Mouse (Mus musculus) midbrain, embryonic 12.5 days (tissue): ENCODE measurements at regions not wholly inside any gene's neighbourhood (a gene's known extent, or its start where the extent isn't known, plus 50 kb on each side); places are given as distances from the start of the nearest gene placed in this dataset.
A peak's percentile ranks its signal among the peaks of the same experiment; 100 is the strongest.

Source experiments
- ATAC-seq: fragments of 200-750 bp; cut with Nextera tagmentation; 2 replicates; pipeline ENCODE4 v1.8.0; 2017; ENCODE audit warnings: low read depth, moderate TSS enrichment, moderate library complexity; ENCODE audit not compliant: low FRiP score
- H3K27ac ChIP-seq: fragments of 300-500 bp; sonication (generic); replicated peaks from 2 replicates; pipeline ENCODE4 v1.5.1; 2016; ENCODE audit warnings: mild to moderate bottlenecking
- H3K27me3 ChIP-seq: fragments of 300-500 bp; sonication (generic); 2 replicates; pipeline ENCODE4 v1.6.1; 2016; ENCODE audit warnings: mild to moderate bottlenecking
- H3K36me3 ChIP-seq: fragments of 300-500 bp; sonication (generic); 2 replicates; pipeline ENCODE4 v1.6.1; 2016
- H3K4me1 ChIP-seq: fragments of 300-500 bp; sonication (generic); 2 replicates; pipeline ENCODE4 v1.6.1; 2016
- H3K4me2 ChIP-seq: fragments of 300-500 bp; sonication (generic); replicated peaks from 2 replicates; pipeline ENCODE4 v1.6.1; 2016; ENCODE audit warnings: mild to moderate bottlenecking, moderate library complexity
- H3K4me3 ChIP-seq: fragments of 300-500 bp; sonication (generic); 2 replicates; pipeline ENCODE4 v1.5.1; 2016; ENCODE audit warnings: mild to moderate bottlenecking
- H3K9ac ChIP-seq: fragments of 300-500 bp; sonication (generic); replicated peaks from 2 replicates; pipeline ENCODE4 v1.6.1; 2016; ENCODE audit warnings: mild to moderate bottlenecking, moderate library complexity
- H3K9me3 ChIP-seq: fragments of 300-500 bp; sonication (generic); 2 replicates; pipeline ENCODE4 v1.6.1; 2016; ENCODE audit warnings: mild to moderate bottlenecking
- WGBS: fragments of 180-500 bp; shearing (Covaris S2); methylation state at CpG from one replicate; pipeline ENCODE4 v1.1.7; 2016; 5-methylcytosine and 5-hydroxymethylcytosine counted together

DNA sequence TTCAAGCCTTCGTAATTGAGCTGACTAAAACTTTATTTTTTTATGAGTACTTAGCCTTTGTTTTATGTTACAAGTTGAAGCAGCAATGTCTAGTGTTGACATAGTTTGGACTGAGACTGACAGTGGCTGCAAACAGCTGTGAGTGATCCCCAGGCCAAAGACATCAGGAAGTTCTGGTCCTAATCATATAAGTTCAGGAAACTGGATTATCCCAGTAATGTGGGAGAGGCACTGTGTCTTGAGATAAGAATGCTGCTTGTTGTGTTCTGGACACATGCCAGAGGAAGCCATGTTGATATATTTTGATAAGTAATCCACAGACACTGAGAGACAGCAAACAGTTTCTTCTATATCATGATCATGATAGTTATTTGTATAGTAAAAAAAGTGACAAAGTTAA, 153.4 kb downstream of the Lrriq3 start:
- H3K36me3 ChIP-seq: no peaks in the 10 kb centered on the region
- no peaks in the 10 kb centered on the region for H3K9me3 ChIP-seq
- no peak overlapping the region for H3K9ac ChIP-seq
- no peak overlapping the region for H3K4me3 ChIP-seq
- ATAC-seq: no peak
- 82% methylated on average over 1 of the region's 1 CpGs for WGBS
- H3K4me1 ChIP-seq: no peaks in the 10 kb centered on the region
- H3K27ac ChIP-seq: no peak overlapping the region
- H3K27me3 ChIP-seq: no peaks in the 10 kb centered on the region
- H3K4me2 ChIP-seq: no peak overlapping the region

DNA sequence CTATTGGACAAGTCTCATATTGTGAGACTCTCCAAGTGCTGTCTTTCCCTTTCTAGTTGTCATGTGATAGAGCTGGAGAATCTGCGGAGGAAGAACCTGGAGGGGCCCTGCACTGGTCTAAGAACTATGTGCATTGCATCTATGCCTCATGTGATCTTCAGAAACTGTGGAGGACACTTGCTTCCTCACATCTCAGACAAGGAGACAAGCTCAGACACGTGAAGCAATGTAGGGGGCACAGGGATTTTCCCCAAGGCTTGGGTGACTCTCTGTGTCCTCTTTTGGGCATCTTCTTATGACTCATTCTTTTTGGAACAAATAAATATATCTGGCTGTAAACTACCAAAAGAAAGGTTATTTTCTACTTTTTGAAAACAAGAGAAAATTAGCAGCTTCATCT, 153.9 kb downstream of the Lrriq3 start:
- Histone ChIP-seq H3K4me2 (no peak overlapping the region), H3K36me3 (no peaks in the 10 kb centered on the region), H3K9ac (no peak overlapping the region), H3K27ac (no peak overlapping the region), H3K4me3 (no peak overlapping the region), H3K9me3 (no peaks in the 10 kb centered on the region), H3K27me3 (no peaks in the 10 kb centered on the region), H3K4me1 (no peaks in the 10 kb centered on the region)
- 78% methylated on average over 2 of the region's 2 CpGs for WGBS
- ATAC-seq: no peak

DNA sequence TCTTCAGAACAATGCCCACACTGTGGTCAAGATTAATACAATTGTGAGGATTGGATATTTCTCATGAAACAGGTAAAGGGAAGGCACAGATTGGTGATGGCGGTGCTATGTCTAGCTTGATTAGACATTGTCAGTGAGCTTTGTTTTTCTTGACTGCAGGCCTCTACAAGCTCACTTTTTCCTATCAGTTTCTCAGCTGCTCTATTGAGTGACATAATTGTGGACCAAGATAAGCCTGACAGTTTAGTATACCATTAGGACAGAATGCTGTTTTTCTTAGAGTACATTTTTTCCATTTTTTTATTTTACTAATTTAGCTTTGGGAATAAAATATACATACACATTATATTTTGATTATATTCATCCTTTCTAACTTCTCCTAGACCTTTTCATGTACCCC, 154.7 kb downstream of the Lrriq3 start:
- no peak for ATAC-seq
- no peak overlapping the region for H3K4me2 ChIP-seq
- H3K9me3 ChIP-seq: no peaks in the 10 kb centered on the region
- H3K4me1 ChIP-seq: no peaks in the 10 kb centered on the region
- H3K36me3 ChIP-seq: no peaks in the 10 kb centered on the region
- WGBS: 96% methylated on average over 1 of the region's 1 CpGs
- H3K27me3 ChIP-seq: no peaks in the 10 kb centered on the region
- no peak overlapping the region for H3K27ac ChIP-seq
- H3K4me3 ChIP-seq: no peak overlapping the region
- H3K9ac ChIP-seq: no peak overlapping the region

DNA sequence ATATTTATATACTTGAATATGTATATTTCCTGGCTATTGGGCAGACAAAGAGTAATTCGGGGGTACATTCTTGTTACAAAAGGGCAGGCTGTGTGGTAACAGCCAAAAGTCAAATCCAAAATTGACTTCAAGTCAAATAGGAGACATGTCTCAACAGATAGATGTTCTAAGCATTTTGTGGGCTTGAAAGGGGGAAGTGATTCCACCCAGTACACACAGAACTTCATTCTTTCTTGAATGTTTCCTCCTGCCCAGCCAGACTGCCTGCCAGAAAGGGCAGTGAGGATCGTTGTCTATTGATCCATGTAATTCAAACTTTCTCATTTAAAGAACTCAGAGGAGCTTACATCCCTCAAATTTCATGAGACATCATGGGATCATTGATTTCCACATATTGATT, 157.7 kb downstream of the Lrriq3 start:
- WGBS: 87% methylated on average over 2 of the region's 2 CpGs
- Histone ChIP-seq H3K36me3 (no peaks in the 10 kb centered on the region), H3K4me3 (no peak overlapping the region), H3K9me3 (no peaks in the 10 kb centered on the region), H3K4me2 (no peak overlapping the region), H3K27me3 (no peaks in the 10 kb centered on the region), H3K9ac (no peak overlapping the region), H3K4me1 (no peaks in the 10 kb centered on the region), H3K27ac (no peak overlapping the region)
- ATAC-seq: no peak

DNA sequence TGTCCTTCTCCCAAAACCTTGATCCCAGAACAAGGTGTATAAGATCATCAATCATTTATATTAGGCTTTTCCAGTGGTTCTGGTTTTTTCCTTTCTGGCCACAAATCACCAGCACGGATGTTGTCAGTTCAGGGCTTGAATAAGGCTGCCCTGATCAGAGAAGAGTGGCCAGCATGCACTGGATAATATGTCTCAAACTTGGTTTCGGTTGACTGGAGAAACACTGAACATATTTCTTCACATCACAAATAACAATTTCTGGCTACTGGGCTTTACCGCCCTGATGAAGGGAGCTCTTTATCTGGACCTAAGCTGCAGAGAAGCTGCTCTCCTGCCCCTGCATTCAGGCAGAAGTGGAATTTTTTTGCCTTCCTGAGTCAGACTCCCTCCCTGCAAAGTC, 205.0 kb downstream of the Lrriq3 start:
- Histone ChIP-seq H3K9ac (no peak overlapping the region), H3K4me2 (no peak overlapping the region), H3K27ac (no peak overlapping the region), H3K36me3 (no peaks in the 10 kb centered on the region), H3K27me3 (no peaks in the 10 kb centered on the region), H3K4me3 (no peak overlapping the region), H3K9me3 (no peaks in the 10 kb centered on the region), H3K4me1 (no peaks in the 10 kb centered on the region)
- 74% methylated on average over 3 of the region's 3 CpGs for WGBS
- no peak for ATAC-seq

DNA sequence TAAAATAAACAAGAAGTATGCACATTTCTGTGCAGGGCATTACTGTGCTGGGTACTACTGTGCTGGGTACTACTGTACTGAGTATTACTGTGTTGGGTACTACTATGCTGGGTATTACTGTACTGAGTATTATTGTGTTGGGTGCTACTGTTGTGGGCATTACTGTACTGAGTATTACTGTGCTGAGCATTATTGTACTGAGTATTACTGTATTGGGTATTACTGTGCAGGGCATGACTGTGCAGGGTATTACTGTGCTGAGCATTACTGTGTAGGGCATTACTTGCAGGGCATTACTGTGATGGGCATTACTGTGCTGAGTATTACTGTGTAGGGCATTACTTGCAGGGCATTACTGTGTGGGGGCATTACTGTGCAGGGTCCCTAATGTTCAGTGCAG, 205.5 kb downstream of the Lrriq3 start:
- H3K4me2 ChIP-seq: no peak overlapping the region
- H3K9ac ChIP-seq: no peak overlapping the region
- H3K9me3 ChIP-seq: no peaks in the 10 kb centered on the region
- H3K4me3 ChIP-seq: no peak overlapping the region
- no peak overlapping the region for H3K27ac ChIP-seq
- no peaks in the 10 kb centered on the region for H3K36me3 ChIP-seq
- no peaks in the 10 kb centered on the region for H3K4me1 ChIP-seq
- ATAC-seq: peak; percentile 58
- no peaks in the 10 kb centered on the region for H3K27me3 ChIP-seq

DNA sequence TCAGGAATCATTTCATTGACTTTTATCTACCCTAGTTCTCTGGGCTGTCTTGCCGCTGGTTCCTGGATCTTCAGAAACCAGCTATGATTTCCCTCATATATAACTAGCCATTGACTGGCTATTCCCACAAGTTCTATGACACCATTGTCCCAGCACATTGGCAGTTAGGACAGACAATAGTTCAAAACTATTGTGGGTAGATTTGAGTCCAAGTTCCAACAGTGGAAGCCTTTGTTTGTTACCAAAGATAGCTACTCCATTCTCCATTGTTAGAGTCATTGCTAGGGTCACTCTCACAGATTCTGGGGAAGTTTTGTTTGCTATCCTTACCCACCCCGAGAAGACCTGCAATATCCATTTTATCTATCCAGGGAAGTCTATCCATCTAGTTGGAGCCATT, 229.1 kb downstream of the Lrriq3 start:
- no peak overlapping the region for H3K27ac ChIP-seq
- no peak overlapping the region for H3K4me3 ChIP-seq
- no peaks in the 10 kb centered on the region for H3K27me3 ChIP-seq
- no peaks in the 10 kb centered on the region for H3K36me3 ChIP-seq
- 91% methylated on average over 2 of the region's 2 CpGs for WGBS
- no peaks in the 10 kb centered on the region for H3K9me3 ChIP-seq
- H3K4me2 ChIP-seq: no peak overlapping the region
- no peaks in the 10 kb centered on the region for H3K4me1 ChIP-seq
- no peak overlapping the region for H3K9ac ChIP-seq
- no peak for ATAC-seq

DNA sequence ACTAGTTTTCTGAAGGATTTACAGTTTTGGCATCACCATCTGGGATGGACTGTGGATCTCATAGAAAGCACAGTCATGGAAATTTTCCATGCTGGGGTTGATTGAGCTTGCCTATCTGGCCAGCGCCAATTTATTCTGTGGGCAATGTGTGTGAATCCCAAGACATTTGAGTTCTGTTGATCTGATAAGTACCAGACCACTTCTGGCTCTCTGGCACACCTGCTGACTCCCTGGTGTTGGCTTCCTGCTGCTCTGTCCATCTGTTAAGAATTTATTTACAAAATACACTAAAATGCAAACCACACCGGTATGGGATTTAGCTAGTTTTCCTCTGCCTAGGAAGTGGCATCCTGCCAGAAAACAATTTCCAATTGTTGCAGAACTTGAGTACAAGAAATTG, 236.5 kb downstream of the Lrriq3 start:
- Histone ChIP-seq H3K27me3 (no peaks in the 10 kb centered on the region), H3K9me3 (no peaks in the 10 kb centered on the region), H3K36me3 (no peaks in the 10 kb centered on the region), H3K27ac (no peak overlapping the region), H3K4me3 (no peak overlapping the region), H3K4me2 (no peak overlapping the region), H3K4me1 (no peaks in the 10 kb centered on the region), H3K9ac (no peak overlapping the region)
- WGBS: 89% methylated on average over 2 of the region's 2 CpGs
- ATAC-seq: no peak

DNA sequence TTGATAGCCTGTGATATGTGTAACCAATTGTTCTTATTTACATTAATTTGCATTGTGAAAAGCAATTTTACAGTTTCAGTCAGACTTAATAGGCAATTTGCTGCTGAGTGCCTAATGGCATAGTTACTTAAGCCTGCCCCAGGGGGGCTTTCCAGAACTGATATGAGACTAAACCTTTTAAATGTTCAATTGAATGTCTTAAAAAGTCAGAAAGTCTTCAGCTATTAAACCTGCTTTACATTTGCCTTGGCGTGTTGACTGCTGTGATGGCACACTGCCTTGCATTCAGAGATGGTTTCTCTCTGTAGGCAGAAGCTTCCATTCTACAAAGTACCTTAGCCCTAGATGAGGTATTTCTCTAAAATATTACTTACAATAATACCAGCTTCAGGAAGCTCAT, 256.0 kb downstream of the Lrriq3 start:
- WGBS: 76% methylated on average over 1 of the region's 1 CpGs
- Histone ChIP-seq H3K4me1 (no peaks in the 10 kb centered on the region), H3K9me3 (no peaks in the 10 kb centered on the region), H3K27me3 (no peaks in the 10 kb centered on the region), H3K27ac (no peak overlapping the region), H3K4me3 (no peak overlapping the region), H3K9ac (no peak overlapping the region), H3K4me2 (no peak overlapping the region), H3K36me3 (no peaks in the 10 kb centered on the region)
- ATAC-seq: no peak

DNA sequence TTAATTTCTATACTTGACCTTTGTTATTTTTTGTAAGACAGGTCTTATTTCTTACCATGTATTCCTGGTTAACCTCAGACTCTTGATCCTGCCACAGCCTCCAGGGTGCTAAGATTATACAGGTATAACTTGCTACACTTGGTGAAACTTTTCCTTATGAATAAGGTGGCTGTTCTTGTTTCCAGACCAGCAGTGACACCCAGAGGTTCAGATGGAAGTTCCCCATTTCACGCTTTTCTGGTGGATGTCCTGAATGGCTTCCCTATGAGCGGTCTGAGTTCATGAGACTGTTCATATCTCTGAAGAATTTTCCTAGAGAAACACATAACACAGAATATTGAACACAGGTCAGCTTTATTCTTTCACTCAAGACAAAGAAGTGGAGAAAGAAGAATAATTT, 258.4 kb downstream of the Lrriq3 start:
- Histone ChIP-seq H3K27me3 (no peaks in the 10 kb centered on the region), H3K36me3 (no peaks in the 10 kb centered on the region), H3K4me3 (no peak overlapping the region), H3K4me1 (no peaks in the 10 kb centered on the region), H3K27ac (no peak overlapping the region), H3K4me2 (no peak overlapping the region), H3K9ac (no peak overlapping the region), H3K9me3 (no peaks in the 10 kb centered on the region)
- WGBS: 91% methylated on average over 2 of the region's 2 CpGs
- ATAC-seq: no peak

DNA sequence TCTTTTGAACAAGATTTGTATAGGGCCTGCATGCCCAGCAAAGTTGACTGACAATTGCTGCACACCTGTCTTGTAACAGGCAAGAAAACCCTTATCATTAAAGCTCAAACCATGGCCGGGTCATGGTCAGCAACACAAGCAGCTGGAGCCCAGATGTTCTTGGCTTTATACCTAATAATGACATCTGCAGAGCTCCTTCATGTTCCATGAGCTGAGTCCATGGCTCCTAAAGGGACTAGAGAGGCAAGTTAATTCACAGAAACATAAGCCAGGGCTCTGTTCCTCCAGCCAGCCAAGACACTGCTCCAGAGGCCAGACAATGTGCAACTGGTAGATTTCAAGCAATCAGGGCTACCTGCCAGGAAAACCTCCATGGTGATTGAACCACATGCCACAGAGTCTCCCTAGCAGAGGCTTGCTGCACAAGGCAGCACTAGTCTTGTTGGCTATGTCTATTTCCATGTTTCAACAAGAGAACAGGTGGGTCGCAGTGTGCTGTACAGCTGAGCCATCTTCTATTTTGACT, 259.1 kb downstream of the Lrriq3 start:
- Histone ChIP-seq H3K27ac (no peak overlapping the region), H3K4me2 (no peak overlapping the region), H3K4me1 (no peaks in the 10 kb centered on the region), H3K4me3 (no peak overlapping the region), H3K36me3 (no peaks in the 10 kb centered on the region), H3K9me3 (no peaks in the 10 kb centered on the region), H3K9ac (no peak overlapping the region), H3K27me3 (no peaks in the 10 kb centered on the region)
- WGBS: 90% methylated on average over 2 of the region's 2 CpGs
- no peak for ATAC-seq

DNA sequence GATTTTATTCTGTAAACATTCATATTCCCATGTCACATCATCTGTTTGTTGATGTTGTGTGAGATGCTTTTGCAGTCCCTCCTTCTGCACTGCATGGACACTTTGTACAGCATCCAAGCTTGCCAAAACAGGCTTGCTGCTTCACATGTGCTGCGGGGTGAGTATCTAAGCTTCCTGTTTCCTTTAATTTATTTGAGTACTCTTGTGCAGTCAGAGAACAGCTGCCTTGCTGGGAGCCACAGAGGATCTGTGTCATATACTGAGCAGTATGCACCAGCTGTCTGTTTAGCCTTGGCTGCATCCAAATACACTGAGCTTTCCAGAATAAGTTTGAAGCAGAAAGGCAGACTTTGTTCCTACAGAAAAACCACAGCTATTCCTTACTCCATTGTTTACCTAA, 267.2 kb downstream of the Lrriq3 start:
- no peaks in the 10 kb centered on the region for H3K27me3 ChIP-seq
- 91% methylated on average over 1 of the region's 1 CpGs for WGBS
- H3K9me3 ChIP-seq: no peaks in the 10 kb centered on the region
- no peak overlapping the region for H3K4me2 ChIP-seq
- H3K9ac ChIP-seq: no peak overlapping the region
- ATAC-seq: no peak; the same call in 1 of the 2 replicates
- no peaks in the 10 kb centered on the region for H3K36me3 ChIP-seq
- no peaks in the 10 kb centered on the region for H3K4me1 ChIP-seq
- H3K27ac ChIP-seq: no peak overlapping the region
- no peak overlapping the region for H3K4me3 ChIP-seq

DNA sequence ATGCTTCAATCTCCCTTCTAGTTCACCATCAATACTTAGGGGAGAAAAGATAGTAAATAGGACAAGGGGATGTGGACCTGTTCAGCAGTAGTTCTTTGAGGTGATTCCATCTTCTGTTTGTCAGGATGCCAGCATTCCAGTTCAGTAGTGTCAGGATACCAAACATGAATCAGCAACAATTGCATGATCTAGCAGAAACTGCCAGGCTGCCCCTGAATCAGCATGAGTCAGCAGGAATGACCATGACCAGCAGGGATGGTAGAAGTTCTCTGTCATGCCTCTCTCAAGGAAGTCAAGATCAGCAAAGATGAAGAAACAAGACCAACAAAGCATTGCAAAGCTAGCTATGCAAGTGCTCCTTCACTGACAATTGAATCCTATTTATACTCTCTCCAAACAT, 277.5 kb downstream of the Lrriq3 start:
- no peak overlapping the region for H3K27ac ChIP-seq

More for the DNA sequence above, 277.5 kb downstream of the Lrriq3 start:
- Histone ChIP-seq H3K4me1 (no peaks in the 10 kb centered on the region), H3K36me3 (no peaks in the 10 kb centered on the region), H3K4me3 (no peak overlapping the region), H3K9me3 (no peaks in the 10 kb centered on the region), H3K27me3 (no peaks in the 10 kb centered on the region), H3K4me2 (no peak overlapping the region), H3K9ac (no peak overlapping the region)
- no peak for ATAC-seq
